Mouse (Mus musculus) retina, adult 2 months (tissue): Measurements from ENCODE around the gene Plk5.
A peak's percentile ranks its signal among the peaks of the same experiment; 100 is the strongest.

Experiments
- DNase-seq: peaks from one replicate; pipeline ENCODE4 v3.0.0-alpha.2; 2012; ENCODE audit warnings: low read depth, low spot score

The Plk5 gene

GRCm38 (mm10) chr10:80357336-80357735, 1.1 kb downstream of the Plk5 start:
- no peak for DNase-seq

GRCm38 (mm10) chr10:80357994-80358639, 1.9 kb downstream of the Plk5 start:
- DNase-seq = peak; percentile 75

GRCm38 (mm10) chr10:80363734-80364133, 7.5 kb downstream of the Plk5 start:
- no peak for DNase-seq

GRCm38 (mm10) chr10:80365736-80366135, 9.5 kb downstream of the Plk5 start:
- no peak for DNase-seq

DNA sequence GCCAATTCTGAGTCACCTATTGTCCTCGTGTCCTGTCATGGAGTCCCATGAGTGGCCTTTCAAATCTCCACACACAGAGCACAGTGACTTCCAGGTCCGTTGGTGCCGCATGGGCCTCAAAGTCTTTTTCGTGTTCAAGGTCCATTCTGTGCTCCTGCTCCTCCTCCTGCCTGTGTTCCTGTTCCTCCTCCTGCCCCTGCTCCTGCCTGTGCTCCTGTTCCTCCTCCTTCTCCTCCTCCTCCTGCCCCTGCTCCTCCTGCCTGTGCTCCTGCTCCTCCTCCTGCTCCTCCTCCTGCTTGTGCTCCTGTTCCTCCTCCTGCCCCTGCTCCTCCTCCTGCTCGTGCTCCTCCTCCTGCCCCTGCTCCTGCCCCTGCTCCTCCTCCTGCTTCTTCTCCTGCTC, 11.7 kb downstream of the Plk5 start:
- no peak for DNase-seq

GRCm38 (mm10) chr10:80368392-80368791, 12.1 kb downstream of the Plk5 start:
- no peak for DNase-seq

GRCm38 (mm10) chr10:80369995-80370747, 13.9 kb downstream of the Plk5 start:
- no peak for DNase-seq

DNA sequence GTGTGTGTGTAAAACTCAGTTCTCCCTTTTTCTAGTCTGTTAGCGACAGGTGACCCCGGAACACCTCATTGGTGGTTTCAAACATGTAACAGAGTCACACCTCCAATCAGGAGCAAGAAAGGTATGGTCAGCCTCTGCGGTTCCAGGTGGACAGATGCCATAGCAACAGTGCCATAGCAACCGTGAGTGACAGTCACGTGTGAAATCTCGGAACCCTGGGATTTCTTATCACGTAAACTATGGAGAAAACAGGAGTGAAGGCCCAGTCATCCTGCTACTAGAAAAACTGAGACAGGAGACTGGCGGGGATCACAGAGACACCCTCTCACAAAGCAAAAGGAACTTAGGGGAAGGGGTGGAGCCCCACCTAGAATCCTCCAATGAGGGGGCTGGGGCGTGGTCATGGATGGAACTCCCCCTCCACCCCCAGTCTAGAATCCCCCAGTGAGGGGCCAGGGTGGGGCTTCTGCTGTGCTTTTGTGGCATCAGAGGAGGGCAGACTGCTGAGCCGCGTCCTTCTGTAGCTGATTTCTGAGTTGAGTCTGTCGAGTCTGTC, 15.2 kb downstream of the Plk5 start:
- no peak for DNase-seq

GRCm38 (mm10) chr10:80371983-80372382, 15.7 kb downstream of the Plk5 start:
- no peak for DNase-seq

- no peak for DNase-seq
These were observed 16.4 kb downstream of the Plk5 start for GRCm38 (mm10) chr10:80372706-80373105.

GRCm38 (mm10) chr10:80374063-80374462, 17.8 kb downstream of the Plk5 start:
- peak; percentile 64 for DNase-seq

DNA sequence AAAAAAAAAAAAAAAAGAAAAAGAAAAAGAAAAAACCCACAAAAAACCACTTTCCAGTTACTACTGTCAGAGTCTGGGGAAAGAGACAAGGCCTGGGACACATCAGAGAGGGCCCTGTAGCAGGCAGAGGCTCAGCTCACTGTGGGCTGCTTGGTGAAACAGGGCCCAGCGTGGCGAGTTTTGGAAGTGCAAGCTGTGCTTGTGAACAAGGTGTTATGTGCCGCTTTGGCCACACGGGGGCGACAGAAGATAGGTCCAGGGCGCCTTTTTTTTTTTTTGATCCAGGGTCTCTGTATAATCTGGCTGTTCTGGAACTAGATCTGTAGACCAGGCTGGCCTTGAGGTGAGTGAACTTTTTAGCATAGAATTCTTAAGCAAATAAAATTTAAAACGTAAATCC, 19.9 kb downstream of the Plk5 start:
- DNase-seq = peak; percentile 83

GRCm38 (mm10) chr10:80377716-80378115, 21.5 kb downstream of the Plk5 start:
- no peak for DNase-seq

- DNase-seq = no peak
These were observed 26.5 kb downstream of the Plk5 start for GRCm38 (mm10) chr10:80382641-80383365.

GRCm38 (mm10) chr10:80383431-80383830, 27.2 kb downstream of the Plk5 start:
- no peak for DNase-seq

- no peak for DNase-seq
These were observed 27.9 kb downstream of the Plk5 start for GRCm38 (mm10) chr10:80384115-80384639.

- no peak for DNase-seq
These were observed 28.4 kb downstream of the Plk5 start for GRCm38 (mm10) chr10:80384709-80385108.

DNA sequence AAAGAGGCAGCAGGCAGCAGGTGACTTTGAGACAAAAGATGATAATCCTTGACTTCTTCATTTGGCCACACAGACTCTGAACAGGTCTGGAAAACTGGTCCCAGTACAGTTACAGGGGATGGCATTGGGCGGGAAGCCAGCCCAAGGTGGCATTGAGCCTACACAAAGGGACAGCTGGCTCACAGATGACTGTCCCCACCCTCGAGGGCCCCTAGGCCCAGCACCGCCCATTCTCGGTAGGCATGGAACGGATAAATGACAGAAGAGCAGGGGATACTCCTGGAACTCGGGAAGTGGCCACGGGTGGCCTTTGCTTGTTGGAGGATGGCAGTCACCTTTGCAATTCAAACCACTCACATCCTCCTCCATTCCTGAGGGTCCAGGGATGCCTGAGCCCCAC, 29.1 kb downstream of the Plk5 start:
- no peak for DNase-seq

GRCm38 (mm10) chr10:80385811-80386734, 29.8 kb downstream of the Plk5 start:
- DNase-seq = no peak

GRCm38 (mm10) chr10:80386735-80387471, 30.6 kb downstream of the Plk5 start:
- DNase-seq = no peak
